Mouse (Mus musculus): Measurements from ENCODE around the gene Ankrd13d. TPM values are rescaled to one million over a fixed set of nuclear protein-coding genes. Genes with fewer than 3 reads are reported as not detected.

The Ankrd13d gene
- polyA plus RNA-seq, 1 experiment from 2014 or later = 2.1 TPM

GRCm38 (mm10) chr19:4304251-4304821, 21.4 kb upstream of the Ankrd13d start:
- Histone ChIP-seq H3K36me3 (ENCODE audit: control insufficient read depth, insufficient read depth, low read length) (no peaks in the 10 kb centered on the region), H3K27me3 (ENCODE audit: control insufficient read depth, insufficient read depth, low read length) (no peaks in the 10 kb centered on the region), H3K9me3 (replicated peaks; ENCODE audit: control insufficient read depth, low read length) (no peaks in the 10 kb centered on the region), H3K9ac (ENCODE audit: low read depth, low read length) (peak overlapping the region; percentile 91), H3K4me2 (peak overlapping the region; percentile 78), H3K4me1 (ENCODE audit: control insufficient read depth, insufficient read depth, low read length) (peaks cover 52% of the 10 kb centered on the region), H3K27ac (ENCODE audit: low read depth, low read length) (no peak overlapping the region), H3K4me3 (ENCODE audit: low read depth, low read length) (peak overlapping the region; percentile 96; the same call in 1 of the 2 replicates)
- ATAC-seq (replicated peaks; ENCODE audit: insufficient number of reproducible peaks, low FRiP score, low TSS enrichment) = no peak
- WGBS (ENCODE audit: insufficient replicate concordance) = 72% methylated on average over 5 of the region's 5 CpGs

- no peaks in the 10 kb centered on the region for H3K27me3 ChIP-seq (ENCODE audit: control insufficient read depth, insufficient read depth, low read length)
- H3K36me3 ChIP-seq (ENCODE audit: control insufficient read depth, insufficient read depth, low read length) = no peaks in the 10 kb centered on the region
- no peak overlapping the region for H3K4me3 ChIP-seq (ENCODE audit: low read depth, low read length)
- WGBS (ENCODE audit: insufficient replicate concordance) = 86% methylated on average over 5 of the region's 5 CpGs
- H3K4me1 ChIP-seq (ENCODE audit: control insufficient read depth, insufficient read depth, low read length) = peaks cover 52% of the 10 kb centered on the region
- no peak overlapping the region for H3K27ac ChIP-seq (ENCODE audit: low read depth, low read length)
- ATAC-seq (replicated peaks; ENCODE audit: insufficient number of reproducible peaks, low FRiP score, low TSS enrichment) = no peak
- H3K9ac ChIP-seq (ENCODE audit: low read depth, low read length) = no peak overlapping the region; the same call in 1 of the 2 replicates
- peak overlapping the region; percentile 4; the same call in 1 of the 2 replicates for H3K4me2 ChIP-seq
- no peaks in the 10 kb centered on the region for H3K9me3 ChIP-seq (replicated peaks; ENCODE audit: control insufficient read depth, low read length)
Measured at GRCm38 (mm10) chr19:4303640-4303995, 20.7 kb upstream of the Ankrd13d start.

- H3K9me3 ChIP-seq (replicated peaks; ENCODE audit: control insufficient read depth, low read length) = no peaks in the 10 kb centered on the region
- H3K27me3 ChIP-seq (ENCODE audit: control insufficient read depth, insufficient read depth, low read length) = no peaks in the 10 kb centered on the region
- no peak for ATAC-seq (replicated peaks; ENCODE audit: insufficient number of reproducible peaks, low FRiP score, low TSS enrichment)
- no peak overlapping the region for H3K4me3 ChIP-seq (ENCODE audit: low read depth, low read length)
- no peaks in the 10 kb centered on the region for H3K36me3 ChIP-seq (ENCODE audit: control insufficient read depth, insufficient read depth, low read length)
- peaks cover 52% of the 10 kb centered on the region for H3K4me1 ChIP-seq (ENCODE audit: control insufficient read depth, insufficient read depth, low read length)
- H3K9ac ChIP-seq (ENCODE audit: low read depth, low read length) = no peak overlapping the region; the same call in 1 of the 2 replicates
- H3K4me2 ChIP-seq = peak overlapping the region; percentile 55
- WGBS (ENCODE audit: insufficient replicate concordance) = 59% methylated on average over 7 of the region's 7 CpGs
- peak overlapping the region; percentile 66 for H3K27ac ChIP-seq (ENCODE audit: low read depth, low read length)
Measured at GRCm38 (mm10) chr19:4302936-4303639, 20.2 kb upstream of the Ankrd13d start.

GRCm38 (mm10) chr19:4301735-4302651, 19.1 kb upstream of the Ankrd13d start:
- H3K4me2 ChIP-seq = peak overlapping the region; percentile 55
- no peaks in the 10 kb centered on the region for H3K9me3 ChIP-seq (replicated peaks; ENCODE audit: control insufficient read depth, low read length)
- 0 out of 2 replicates have a peak overlapping the region, but pooled peaks have one; percentile 12 for H3K4me3 ChIP-seq (ENCODE audit: low read depth, low read length)
- no peak for ATAC-seq (replicated peaks; ENCODE audit: insufficient number of reproducible peaks, low FRiP score, low TSS enrichment)
- H3K4me1 ChIP-seq (ENCODE audit: control insufficient read depth, insufficient read depth, low read length) = peaks cover 52% of the 10 kb centered on the region
- no peaks in the 10 kb centered on the region for H3K27me3 ChIP-seq (ENCODE audit: control insufficient read depth, insufficient read depth, low read length)
- no peaks in the 10 kb centered on the region for H3K36me3 ChIP-seq (ENCODE audit: control insufficient read depth, insufficient read depth, low read length)
- peak overlapping the region; percentile 66 for H3K27ac ChIP-seq (ENCODE audit: low read depth, low read length)
- H3K9ac ChIP-seq (ENCODE audit: low read depth, low read length) = peak overlapping the region; percentile 43; the same call in 1 of the 2 replicates
- WGBS (ENCODE audit: insufficient replicate concordance) = 25% methylated on average over 21 of the region's 21 CpGs

GRCm38 (mm10) chr19:4300852-4301734, 18.2 kb upstream of the Ankrd13d start:
- H3K27ac ChIP-seq (ENCODE audit: low read depth, low read length) = peak overlapping the region; percentile 66
- no peaks in the 10 kb centered on the region for H3K36me3 ChIP-seq (ENCODE audit: control insufficient read depth, insufficient read depth, low read length)
- H3K4me1 ChIP-seq (ENCODE audit: control insufficient read depth, insufficient read depth, low read length) = peaks cover 49% of the 10 kb centered on the region
- H3K27me3 ChIP-seq (ENCODE audit: control insufficient read depth, insufficient read depth, low read length) = no peaks in the 10 kb centered on the region
- no peak for ATAC-seq (replicated peaks; ENCODE audit: insufficient number of reproducible peaks, low FRiP score, low TSS enrichment)
- peak overlapping the region; percentile 55 for H3K4me2 ChIP-seq
- H3K9me3 ChIP-seq (replicated peaks; ENCODE audit: control insufficient read depth, low read length) = no peaks in the 10 kb centered on the region
- 55% methylated on average over 11 of the region's 11 CpGs for WGBS (ENCODE audit: insufficient replicate concordance)
- peak overlapping the region; percentile 43; the same call in 1 of the 2 replicates for H3K9ac ChIP-seq (ENCODE audit: low read depth, low read length)
- 0 out of 2 replicates have a peak overlapping the region, but pooled peaks have one; percentile 8 for H3K4me3 ChIP-seq (ENCODE audit: low read depth, low read length)

- Histone ChIP-seq H3K27me3 (ENCODE audit: control insufficient read depth, insufficient read depth, low read length) (no peaks in the 10 kb centered on the region), H3K36me3 (ENCODE audit: control insufficient read depth, insufficient read depth, low read length) (no peaks in the 10 kb centered on the region), H3K27ac (ENCODE audit: low read depth, low read length) (no peak overlapping the region), H3K4me2 (no peak overlapping the region), H3K9me3 (replicated peaks; ENCODE audit: control insufficient read depth, low read length) (no peaks in the 10 kb centered on the region), H3K4me3 (ENCODE audit: low read depth, low read length) (no peak overlapping the region), H3K9ac (ENCODE audit: low read depth, low read length) (0 out of 2 replicates have a peak overlapping the region, but pooled peaks have one; percentile 10), H3K4me1 (ENCODE audit: control insufficient read depth, insufficient read depth, low read length) (peaks cover 49% of the 10 kb centered on the region)
- no peak for ATAC-seq (replicated peaks; ENCODE audit: insufficient number of reproducible peaks, low FRiP score, low TSS enrichment)
- WGBS (ENCODE audit: insufficient replicate concordance) = 56% methylated on average over 7 of the region's 7 CpGs
Measured at GRCm38 (mm10) chr19:4300271-4300704, 17.4 kb upstream of the Ankrd13d start.

- H3K9ac ChIP-seq (ENCODE audit: low read depth, low read length) = no peak overlapping the region
- WGBS (ENCODE audit: insufficient replicate concordance) = 73% methylated on average over 6 of the region's 6 CpGs
- 0 out of 2 replicates have a peak overlapping the region, but pooled peaks have one; percentile 1 for H3K27ac ChIP-seq (ENCODE audit: low read depth, low read length)
- ATAC-seq (replicated peaks; ENCODE audit: insufficient number of reproducible peaks, low FRiP score, low TSS enrichment) = no peak
- H3K4me3 ChIP-seq (ENCODE audit: low read depth, low read length) = no peak overlapping the region
- H3K4me2 ChIP-seq = no peak overlapping the region
- no peaks in the 10 kb centered on the region for H3K9me3 ChIP-seq (replicated peaks; ENCODE audit: control insufficient read depth, low read length)
- peaks cover 43% of the 10 kb centered on the region for H3K4me1 ChIP-seq (ENCODE audit: control insufficient read depth, insufficient read depth, low read length)
- H3K36me3 ChIP-seq (ENCODE audit: control insufficient read depth, insufficient read depth, low read length) = no peaks in the 10 kb centered on the region
- no peaks in the 10 kb centered on the region for H3K27me3 ChIP-seq (ENCODE audit: control insufficient read depth, insufficient read depth, low read length)
Measured at GRCm38 (mm10) chr19:4299574-4300270, 16.8 kb upstream of the Ankrd13d start.

All from heart, embryonic 11.5 days (tissue).